Mouse (Mus musculus) cerebellum, adult 9-11 months (tissue): ENCODE results near the gene Ubp1.

Source experiments
- DNase-seq: peaks from one replicate; pipeline ENCODE4 v3.0.0; 2022

The Ubp1 gene

GRCm38 (mm10) chr9:114019012-114019762 lies 88.5 kb downstream of the Ubp1 start:
- no peak for DNase-seq

DNA sequence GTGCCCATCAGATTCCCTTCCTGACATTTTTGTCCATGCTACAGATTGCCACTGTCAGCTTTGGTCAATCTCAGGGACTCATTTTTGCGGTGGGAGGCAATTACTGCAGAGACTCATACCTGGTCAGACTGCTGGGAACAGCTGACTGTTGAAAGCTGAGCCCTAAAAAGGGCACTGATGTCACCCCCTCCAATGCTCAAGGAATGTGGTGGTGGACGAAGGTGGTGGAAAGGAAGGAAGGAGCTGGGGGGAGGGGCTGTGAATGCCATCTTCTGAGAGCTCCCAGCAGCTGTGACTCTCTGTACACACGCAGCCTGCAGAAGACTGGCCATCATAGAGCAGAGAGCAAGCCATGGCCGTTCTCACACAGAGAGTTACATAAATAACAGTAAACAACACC lies 91.4 kb downstream of the Ubp1 start:
- no peak for DNase-seq

DNA sequence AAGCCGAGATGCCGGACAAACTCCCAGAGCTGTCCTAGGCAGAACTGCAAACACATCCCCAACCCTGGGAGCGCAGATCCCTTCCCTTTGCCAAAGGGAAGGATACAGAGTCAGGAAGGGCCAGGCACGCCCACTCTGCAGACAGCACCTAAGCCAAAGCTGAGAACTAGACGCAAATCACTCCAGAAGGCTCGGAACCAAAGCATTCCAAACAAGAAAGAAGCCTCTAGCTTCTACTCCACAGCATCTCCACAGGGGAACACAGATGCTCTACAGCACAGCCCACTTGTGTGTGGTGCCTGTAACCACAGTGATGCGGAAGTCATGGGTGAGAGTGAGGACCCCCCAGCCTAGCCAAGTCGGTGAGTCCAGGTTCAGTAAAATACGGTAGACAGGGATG lies 94.4 kb downstream of the Ubp1 start:
- DNase-seq, result no peak

DNA sequence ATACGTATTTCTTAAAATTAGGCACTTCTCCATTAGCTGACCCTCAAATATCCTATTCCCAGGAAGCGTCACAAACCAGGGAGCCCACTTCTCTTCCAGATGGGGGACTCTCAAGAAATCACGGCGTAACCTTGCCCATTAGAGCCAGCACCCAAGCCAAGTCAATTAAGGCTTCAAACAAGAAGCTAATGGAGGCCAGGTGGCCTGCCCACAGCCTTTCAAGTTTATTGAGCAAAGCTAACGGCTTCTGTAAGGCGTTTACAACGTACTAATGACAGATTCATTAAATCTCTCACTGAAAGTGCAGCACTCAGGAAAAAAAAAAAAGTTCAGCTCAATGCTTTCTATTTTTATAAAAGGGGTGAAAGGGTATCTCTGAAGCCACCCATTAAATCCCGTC lies 95.1 kb downstream of the Ubp1 start:
- DNase-seq, result no peak

- peak; percentile 90 for DNase-seq
Measured at GRCm38 (mm10) chr9:114026261-114026934, 95.7 kb downstream of the Ubp1 start.
